Mouse (Mus musculus): ENCODE results near the gene Meis1. TPM values are rescaled to one million over a fixed set of nuclear protein-coding genes. Genes with fewer than 3 reads are reported as not detected.

The Meis1 gene
- polyA plus RNA-seq, 1 experiment from 2014 or later = 119 TPM

- peaks cover 57% of the 10 kb centered on the region for H3K4me1 ChIP-seq
- no peaks in the 10 kb centered on the region for H3K9me3 ChIP-seq (replicated peaks)
- WGBS = 83% methylated on average over 3 of the region's 3 CpGs
- H3K36me3 ChIP-seq = peaks cover 9% of the 10 kb centered on the region; the same call in 1 of the 2 replicates
- no peak overlapping the region for H3K4me3 ChIP-seq
- DNase-seq (ENCODE audit: low spot score) = no peak
- H3K27me3 ChIP-seq (ENCODE audit: low read depth, poor library complexity, severe bottlenecking) = no peaks in the 10 kb centered on the region; the same call in 1 of the 2 replicates
- no peak overlapping the region for H3K27ac ChIP-seq
Observed at GRCm38 (mm10) chr11:18947434-18947833, 71.4 kb downstream of the Meis1 start.

- Histone ChIP-seq H3K4me3 (no peak overlapping the region), H3K27me3 (ENCODE audit: low read depth, poor library complexity, severe bottlenecking) (no peaks in the 10 kb centered on the region; the same call in 1 of the 2 replicates), H3K4me1 (peaks cover 60% of the 10 kb centered on the region), H3K36me3 (peaks cover 12% of the 10 kb centered on the region), H3K27ac (no peak overlapping the region), H3K9me3 (replicated peaks) (no peaks in the 10 kb centered on the region)
- DNase-seq (ENCODE audit: low spot score) = no peak
- WGBS = 23% methylated on average over 3 of the region's 3 CpGs
Observed at GRCm38 (mm10) chr11:18945778-18946177, 73.0 kb downstream of the Meis1 start.

GRCm38 (mm10) chr11:18944972-18945625, 73.7 kb downstream of the Meis1 start:
- WGBS = 43% methylated on average over 14 of the region's 14 CpGs
- no peaks in the 10 kb centered on the region for H3K9me3 ChIP-seq (replicated peaks)
- H3K36me3 ChIP-seq = peaks cover 9% of the 10 kb centered on the region
- H3K27ac ChIP-seq = peak overlapping the region; percentile 42
- DNase-seq (ENCODE audit: low spot score) = peak; percentile 50
- peaks cover 55% of the 10 kb centered on the region for H3K4me1 ChIP-seq
- H3K27me3 ChIP-seq (ENCODE audit: low read depth, poor library complexity, severe bottlenecking) = no peaks in the 10 kb centered on the region; the same call in 1 of the 2 replicates
- no peak overlapping the region for H3K4me3 ChIP-seq

- peaks cover 3% of the 10 kb centered on the region; the same call in 1 of the 2 replicates for H3K27me3 ChIP-seq (ENCODE audit: low read depth, poor library complexity, severe bottlenecking)
- H3K4me3 ChIP-seq = no peak overlapping the region
- H3K27ac ChIP-seq = no peak overlapping the region
- 63% methylated on average over 7 of the region's 7 CpGs for WGBS
- no peaks in the 10 kb centered on the region for H3K9me3 ChIP-seq (replicated peaks)
- peaks cover 49% of the 10 kb centered on the region for H3K4me1 ChIP-seq
- peaks cover 7% of the 10 kb centered on the region for H3K36me3 ChIP-seq
- no peak for DNase-seq (ENCODE audit: low spot score)
Observed at GRCm38 (mm10) chr11:18944209-18944608, 74.6 kb downstream of the Meis1 start.

GRCm38 (mm10) chr11:18942990-18943389, 75.8 kb downstream of the Meis1 start:
- no peak for DNase-seq (ENCODE audit: low spot score)
- no peak overlapping the region for H3K4me3 ChIP-seq
- H3K4me1 ChIP-seq = peaks cover 47% of the 10 kb centered on the region
- H3K36me3 ChIP-seq = peaks cover 7% of the 10 kb centered on the region
- no peaks in the 10 kb centered on the region for H3K9me3 ChIP-seq (replicated peaks)
- H3K27ac ChIP-seq = no peak overlapping the region
- 87% methylated on average over 2 of the region's 2 CpGs for WGBS
- peaks cover 8% of the 10 kb centered on the region; the same call in 1 of the 2 replicates for H3K27me3 ChIP-seq (ENCODE audit: low read depth, poor library complexity, severe bottlenecking)

GRCm38 (mm10) chr11:18940916-18941315, 77.9 kb downstream of the Meis1 start:
- H3K4me1 ChIP-seq = peaks cover 34% of the 10 kb centered on the region
- H3K4me3 ChIP-seq = no peak overlapping the region
- WGBS = 68% methylated on average over 4 of the region's 4 CpGs
- no peak overlapping the region for H3K27ac ChIP-seq
- peaks cover 11% of the 10 kb centered on the region for H3K36me3 ChIP-seq
- DNase-seq (ENCODE audit: low spot score) = no peak
- peaks cover 8% of the 10 kb centered on the region; the same call in 1 of the 2 replicates for H3K27me3 ChIP-seq (ENCODE audit: low read depth, poor library complexity, severe bottlenecking)
- no peaks in the 10 kb centered on the region for H3K9me3 ChIP-seq (replicated peaks)

GRCm38 (mm10) chr11:18934921-18935320, 83.9 kb downstream of the Meis1 start:
- peaks cover 37% of the 10 kb centered on the region for H3K4me1 ChIP-seq
- H3K4me3 ChIP-seq = no peak overlapping the region
- H3K36me3 ChIP-seq = peaks cover 16% of the 10 kb centered on the region
- WGBS = 57% methylated on average over 6 of the region's 6 CpGs
- no peak overlapping the region for H3K27ac ChIP-seq
- no peaks in the 10 kb centered on the region for H3K9me3 ChIP-seq (replicated peaks)
- peaks cover 28% of the 10 kb centered on the region; the same call in 1 of the 2 replicates for H3K27me3 ChIP-seq (ENCODE audit: low read depth, poor library complexity, severe bottlenecking)
- no peak for DNase-seq (ENCODE audit: low spot score)

- peaks cover 10% of the 10 kb centered on the region for H3K36me3 ChIP-seq
- H3K9me3 ChIP-seq (replicated peaks) = no peaks in the 10 kb centered on the region
- peak overlapping the region; percentile 4; the same call in 1 of the 2 replicates for H3K4me3 ChIP-seq
- H3K4me1 ChIP-seq = peaks cover 42% of the 10 kb centered on the region
- peaks cover 28% of the 10 kb centered on the region; the same call in 1 of the 2 replicates for H3K27me3 ChIP-seq (ENCODE audit: low read depth, poor library complexity, severe bottlenecking)
- DNase-seq (ENCODE audit: low spot score) = no peak
- no peak overlapping the region for H3K27ac ChIP-seq
- WGBS = 17% methylated on average over 15 of the region's 15 CpGs
Observed at GRCm38 (mm10) chr11:18931001-18931874, 87.5 kb downstream of the Meis1 start.

- H3K27ac ChIP-seq = no peak overlapping the region
- peaks cover 18% of the 10 kb centered on the region for H3K36me3 ChIP-seq
- WGBS = 41% methylated on average over 17 of the region's 17 CpGs
Observed at GRCm38 (mm10) chr11:18929779-18930728, 88.7 kb downstream of the Meis1 start.

GRCm38 (mm10) chr11:18927351-18927750, 91.4 kb downstream of the Meis1 start:
- H3K27me3 ChIP-seq (ENCODE audit: low read depth, poor library complexity, severe bottlenecking) = peaks cover 40% of the 10 kb centered on the region; the same call in 1 of the 2 replicates
- H3K27ac ChIP-seq = no peak overlapping the region
- H3K9me3 ChIP-seq (replicated peaks) = no peaks in the 10 kb centered on the region
- peaks cover 25% of the 10 kb centered on the region for H3K36me3 ChIP-seq
- H3K4me1 ChIP-seq = peaks cover 27% of the 10 kb centered on the region
- 3% methylated on average over 1 of the region's 1 CpGs for WGBS
- no peak overlapping the region for H3K4me3 ChIP-seq
- no peak for DNase-seq (ENCODE audit: low spot score)

More at GRCm38 (mm10) chr11:18929779-18930728, 88.7 kb downstream of the Meis1 start:
- no peak for DNase-seq (ENCODE audit: low spot score)
- H3K9me3 ChIP-seq (replicated peaks) = no peaks in the 10 kb centered on the region
- peaks cover 32% of the 10 kb centered on the region; the same call in 1 of the 2 replicates for H3K27me3 ChIP-seq (ENCODE audit: low read depth, poor library complexity, severe bottlenecking)
- H3K4me3 ChIP-seq = peak overlapping the region; percentile 4; the same call in 1 of the 2 replicates
- H3K4me1 ChIP-seq = peaks cover 32% of the 10 kb centered on the region

GRCm38 (mm10) chr11:18926798-18927197, 92.0 kb downstream of the Meis1 start:
- WGBS = 63% methylated on average over 2 of the region's 2 CpGs
- Histone ChIP-seq H3K36me3 (peaks cover 27% of the 10 kb centered on the region), H3K27me3 (ENCODE audit: low read depth, poor library complexity, severe bottlenecking) (peaks cover 43% of the 10 kb centered on the region; the same call in 1 of the 2 replicates), H3K4me1 (peaks cover 27% of the 10 kb centered on the region), H3K9me3 (replicated peaks) (no peaks in the 10 kb centered on the region), H3K27ac (no peak overlapping the region), H3K4me3 (no peak overlapping the region)
- no peak for DNase-seq (ENCODE audit: low spot score)

All from limb, embryonic 10.5 days (tissue).